Mouse (Mus musculus) bone marrow macrophage, adult 2 months (primary cell): ENCODE results near the gene Stard3.

Experiments used
- CTCF ChIP-seq: IDR thresholded peaks from 2 replicates; pipeline ENCODE4 v1.5.1; 2012; ENCODE audit warnings: low read depth, mild to moderate bottlenecking, low read length, moderate library complexity
- POLR2A ChIP-seq: IDR thresholded peaks from 2 replicates; pipeline ENCODE4 v1.6.1; 2012; ENCODE audit warnings: mild to moderate bottlenecking, low read depth, low read length, borderline replicate concordance

- no peak for TF ChIP-seq CTCF
- no peak for TF ChIP-seq POLR2A
Measured at GRCm38 (mm10) chr11:98360866-98361521, 2.8 kb downstream of the Stard3 start.
